Mouse (Mus musculus) liver, adult 2 months (tissue): ENCODE data around the gene Gse1. TPM values are rescaled to one million over a fixed set of nuclear protein-coding genes. Genes with fewer than 3 reads are reported as not detected.

Experiments
- DNase-seq: peaks from one replicate; pipeline ENCODE4 v3.0.0-alpha.2; 2011; ENCODE audit warnings: low read depth, low spot score; ENCODE audit errors: extremely low read depth
- H3K27ac ChIP-seq: fragments of 200-500 bp; replicated peaks from 2 replicates; pipeline ENCODE4 v1.5.1; 2012; ENCODE audit warnings: low read depth, mild to moderate bottlenecking, control low read depth, inconsistent platforms, low read length; ENCODE audit not compliant: insufficient read depth
- H3K27me3 ChIP-seq: fragments of 200-500 bp; 2 replicates; pipeline ENCODE4 v1.6.1; 2012; ENCODE audit warnings: mild to moderate bottlenecking, moderate library complexity, low read length, inconsistent platforms; ENCODE audit not compliant: control insufficient read depth, insufficient read depth
- H3K36me3 ChIP-seq: fragments of 200-500 bp; 2 replicates; pipeline ENCODE4 v1.6.1; 2012; ENCODE audit warnings: low read length, inconsistent platforms; ENCODE audit not compliant: control insufficient read depth, insufficient read depth
- H3K4me1 ChIP-seq: fragments of 200-500 bp; 2 replicates; pipeline ENCODE4 v1.6.1; 2011; ENCODE audit warnings: low read length; ENCODE audit not compliant: control insufficient read depth, insufficient read depth
- H3K4me3 ChIP-seq: fragments of 200-500 bp; 2 replicates; pipeline ENCODE4 v1.5.1; 2011; ENCODE audit warnings: low read depth, mild to moderate bottlenecking, control low read depth, low read length, moderate library complexity; ENCODE audit not compliant: insufficient read depth
- H3K79me2 ChIP-seq: fragments of 200-500 bp; 2 replicates; pipeline ENCODE4 v1.6.1; 2012; ENCODE audit warnings: inconsistent platforms, mild to moderate bottlenecking, low read length, moderate library complexity; ENCODE audit not compliant: control insufficient read depth, insufficient read depth
- H3K9ac ChIP-seq: fragments of 200-500 bp; 2 replicates; pipeline ENCODE4 v1.6.1; 2012; ENCODE audit warnings: low read depth, mild to moderate bottlenecking, control low read depth, inconsistent platforms, low read length
- CTCF ChIP-seq: fragments of 200-500 bp; IDR thresholded peaks from 2 replicates; pipeline ENCODE4 v1.5.1; 2011; ENCODE audit warnings: low read depth, low read length, control low read depth
- POLR2A ChIP-seq: fragments of 200-500 bp; IDR thresholded peaks from 2 replicates; pipeline ENCODE4 v1.6.1; 2011; ENCODE audit warnings: low read length, control low read depth; ENCODE audit not compliant: insufficient read depth; ENCODE audit errors: extremely low read depth
- WGBS: fragments of 180-500 bp; shearing (Covaris S2); methylation state at CpG from one replicate; pipeline ENCODE4 v1.1.7; 2018; 5-methylcytosine and 5-hydroxymethylcytosine counted together
- polyA plus RNA-seq: library from polyadenylated mRNA; depleted of rRNA; stranded (reverse); fragments of >200 nt; gene quantifications from 2 replicates; pipeline ENCODE4 v1.2.3, GENCODE M21; 2012
- total RNA-seq: library from RNA; depleted of rRNA; stranded (reverse); fragments of >200 nt; gene quantifications from 2 replicates; pipeline ENCODE4 v1.2.3, GENCODE M21; 2014

The Gse1 gene
- total and polyA plus RNA-seq, 2 experiments: 2.6 to 10.0 TPM

- Histone ChIP-seq H3K4me1 (no peaks in the 10 kb centered on the region; the same call in 1 of the 2 replicates), H3K4me3 (no peak overlapping the region), H3K79me2 (no peaks in the 10 kb centered on the region), H3K36me3 (no peaks in the 10 kb centered on the region), H3K9ac (no peak overlapping the region), H3K27ac (no peak overlapping the region), H3K27me3 (no peaks in the 10 kb centered on the region)
- TF ChIP-seq CTCF (peak; percentile 57), POLR2A (no peak)
- DNase-seq: no peak
These were observed 156.5 kb downstream of the Gse1 start for GRCm38 (mm10) chr8:120384745-120385144.

- H3K27me3 ChIP-seq: no peaks in the 10 kb centered on the region
- no peaks in the 10 kb centered on the region for H3K36me3 ChIP-seq
- peaks cover 2% of the 10 kb centered on the region; the same call in 1 of the 2 replicates for H3K4me1 ChIP-seq
- no peak overlapping the region for H3K27ac ChIP-seq
- 82% methylated on average over 6 of the region's 6 CpGs for WGBS
- DNase-seq: no peak
- no peaks in the 10 kb centered on the region for H3K79me2 ChIP-seq
- TF ChIP-seq CTCF (no peak), POLR2A (no peak)
- no peak overlapping the region for H3K9ac ChIP-seq
- H3K4me3 ChIP-seq: no peak overlapping the region
These were observed 160.0 kb downstream of the Gse1 start for GRCm38 (mm10) chr8:120388246-120388645.

GRCm38 (mm10) chr8:120390598-120390997, 162.3 kb downstream of the Gse1 start:
- H3K27me3 ChIP-seq: no peaks in the 10 kb centered on the region
- WGBS: 95% methylated on average over 7 of the region's 7 CpGs
- H3K9ac ChIP-seq: no peak overlapping the region
- H3K36me3 ChIP-seq: no peaks in the 10 kb centered on the region
- DNase-seq: no peak
- no peaks in the 10 kb centered on the region for H3K79me2 ChIP-seq
- no peak overlapping the region for H3K4me3 ChIP-seq
- TF ChIP-seq POLR2A (no peak), CTCF (no peak)
- peaks cover 2% of the 10 kb centered on the region; the same call in 1 of the 2 replicates for H3K4me1 ChIP-seq
- H3K27ac ChIP-seq: no peak overlapping the region

- H3K9ac ChIP-seq: no peak overlapping the region
- H3K27ac ChIP-seq: no peak overlapping the region
- no peaks in the 10 kb centered on the region for H3K27me3 ChIP-seq
- no peaks in the 10 kb centered on the region for H3K36me3 ChIP-seq
- WGBS: 93% methylated on average over 21 of the region's 21 CpGs
- no peak for TF ChIP-seq POLR2A
- no peak for TF ChIP-seq CTCF
- no peak for DNase-seq
- H3K79me2 ChIP-seq: no peaks in the 10 kb centered on the region
- peaks cover 2% of the 10 kb centered on the region; the same call in 1 of the 2 replicates for H3K4me1 ChIP-seq
- H3K4me3 ChIP-seq: no peak overlapping the region
These were observed 163.6 kb downstream of the Gse1 start for GRCm38 (mm10) chr8:120391856-120392255.

- Histone ChIP-seq H3K36me3 (no peaks in the 10 kb centered on the region), H3K27ac (no peak overlapping the region), H3K27me3 (no peaks in the 10 kb centered on the region), H3K79me2 (no peaks in the 10 kb centered on the region), H3K9ac (no peak overlapping the region), H3K4me1 (peaks cover 2% of the 10 kb centered on the region; the same call in 1 of the 2 replicates), H3K4me3 (no peak overlapping the region)
- WGBS: 24% methylated on average over 11 of the region's 11 CpGs
- TF ChIP-seq CTCF (no peak), POLR2A (no peak)
- DNase-seq: peak; percentile 88
These were observed 164.8 kb downstream of the Gse1 start for GRCm38 (mm10) chr8:120393085-120393484.

- Histone ChIP-seq H3K27me3 (no peaks in the 10 kb centered on the region), H3K4me3 (no peak overlapping the region), H3K79me2 (no peaks in the 10 kb centered on the region), H3K36me3 (no peaks in the 10 kb centered on the region), H3K9ac (no peak overlapping the region), H3K4me1 (peaks cover 2% of the 10 kb centered on the region; the same call in 1 of the 2 replicates), H3K27ac (no peak overlapping the region)
- 89% methylated on average over 9 of the region's 9 CpGs for WGBS
- DNase-seq: no peak
- no peak for TF ChIP-seq CTCF
- no peak for TF ChIP-seq POLR2A
These were observed 165.6 kb downstream of the Gse1 start for GRCm38 (mm10) chr8:120393871-120394275.
